Mouse (Mus musculus) erythroid progenitor cell, adult 5-6 weeks (primary cell): ENCODE data around the gene Fads2. TPM values are rescaled to one million over a fixed set of nuclear protein-coding genes. Genes with fewer than 3 reads are reported as not detected.
"Not testable (repeated sequence)": the region's sequence is repeated elsewhere in the genome, so short reads cannot be mapped to it uniquely, and the experiment has no call there.

ENCODE experiments used
- ATAC-seq: replicated peaks from 2 replicates; pipeline ENCODE4 v1.8.0; 2016; ENCODE audit warnings: moderate number of reproducible peaks, mild to moderate bottlenecking, moderate TSS enrichment, inconsistent platforms; ENCODE audit not compliant: poor library complexity, low FRiP score, severe bottlenecking
- total RNA-seq, 2 experiments: library from RNA; stranded (forward) in 1 of 2; stranded (reverse) in 1 of 2; fragments of 150-400 nt in 1 of 2; fragments of 186-747, 209-891 nt in 1 of 2; gene quantifications; 2 replicates each; pipeline versions ENCODE4 v1.2.3 to v1.2.4; 2015 to 2017; ENCODE audit warnings: low replicate concordance in 2 of 2

The Fads2 gene
- total RNA-seq (2015; ENCODE audit: low replicate concordance) = 3.6 and 5.4 TPM in 2 replicates
- 2.2 and 5.1 TPM in 2 replicates for total RNA-seq (2017; ENCODE audit: low replicate concordance)

- ATAC-seq = peak; percentile 68
Measured at GRCm38 (mm10) chr19:10101341-10102053, at the start of gene Fads2. Gene Fads2 (minus strand): TSS chr19:10101746.

- ATAC-seq = no peak
Measured at GRCm38 (mm10) chr19:10149189-10149588, 47.6 kb upstream of the Fads2 start.

GRCm38 (mm10) chr19:10148555-10148954 is 47.0 kb upstream of the Fads2 start:
- no peak for ATAC-seq

GRCm38 (mm10) chr19:10144464-10144863 is 42.9 kb upstream of the Fads2 start:
- ATAC-seq = no peak

- no peak for ATAC-seq
Measured at GRCm38 (mm10) chr19:10143667-10144066, 42.1 kb upstream of the Fads2 start.

- no peak for ATAC-seq
Measured at GRCm38 (mm10) chr19:10139736-10140135, 38.2 kb upstream of the Fads2 start.

GRCm38 (mm10) chr19:10137423-10137822 is 35.9 kb upstream of the Fads2 start:
- no peak for ATAC-seq

- no peak for ATAC-seq
Measured at GRCm38 (mm10) chr19:10134692-10135091, 33.1 kb upstream of the Fads2 start.

GRCm38 (mm10) chr19:10129547-10129946 is 28.0 kb upstream of the Fads2 start:
- ATAC-seq = not testable (repeated sequence)

GRCm38 (mm10) chr19:10126479-10127250 is 25.1 kb upstream of the Fads2 start:
- ATAC-seq = no peak

- no peak for ATAC-seq
Measured at GRCm38 (mm10) chr19:10123892-10124634, 22.5 kb upstream of the Fads2 start.

- no peak for ATAC-seq
Measured at GRCm38 (mm10) chr19:10122021-10122631, 20.6 kb upstream of the Fads2 start.

GRCm38 (mm10) chr19:10116641-10117040 is 15.1 kb upstream of the Fads2 start:
- no peak for ATAC-seq

GRCm38 (mm10) chr19:10115373-10116158 is 14.0 kb upstream of the Fads2 start:
- ATAC-seq = no peak

GRCm38 (mm10) chr19:10112956-10113355 is 11.4 kb upstream of the Fads2 start:
- no peak for ATAC-seq

- ATAC-seq = no peak
Measured at GRCm38 (mm10) chr19:10108666-10109065, 7.1 kb upstream of the Fads2 start.

GRCm38 (mm10) chr19:10108129-10108528 is 6.6 kb upstream of the Fads2 start:
- ATAC-seq = no peak

GRCm38 (mm10) chr19:10107051-10107611 is 5.6 kb upstream of the Fads2 start:
- ATAC-seq = no peak

GRCm38 (mm10) chr19:10106634-10107033 is 5.1 kb upstream of the Fads2 start:
- no peak for ATAC-seq
